16 mouse cellular contexts compared by ENCODE assay signal in the genomic region with DNA sequence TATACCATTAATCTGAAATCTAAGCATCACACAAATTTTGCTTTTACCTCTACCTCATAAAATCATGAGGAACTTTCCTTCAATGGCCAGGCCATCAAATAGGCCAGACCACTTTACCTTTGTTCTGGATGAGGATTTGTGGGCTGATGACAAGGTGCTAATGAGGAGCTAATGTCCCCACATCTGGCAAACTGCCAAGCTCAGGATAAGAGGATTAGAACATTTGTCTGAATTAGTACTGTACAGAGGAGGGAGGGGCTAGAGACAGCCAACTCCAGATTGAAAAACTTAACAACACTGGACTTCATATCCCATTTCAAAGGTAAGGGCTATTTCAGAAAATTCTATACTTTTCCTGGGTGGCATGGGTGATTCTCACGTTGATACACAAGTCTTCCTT.
A peak's percentile ranks its signal among the peaks of the same experiment; 100 is the strongest.
DNase-seq lines count a peak whose midpoint lies in the region; ATAC-seq and TF ChIP-seq lines count a peak whose summit lies in the region.
"Had no signal": no experiment of that assay in that cellular context is flagged by ENCODE, and none has a peak within 500 bp of the region (broad histone marks: within the 10 kb centered on the region; RNA-seq: fewer than 3 reads in every experiment).

No protein-coding gene starts in this region.

- no peaks in the 10 kb centered on the region for H3K27me3 ChIP-seq in forebrain, embryonic 11.5 days (ENCODE audit: control insufficient read depth, insufficient read depth, low read length)
- no peaks in the 10 kb centered on the region for H3K27me3 ChIP-seq in forebrain, postnatal 0 days (ENCODE audit: insufficient read depth, low read length)
- no peaks in the 10 kb centered on the region for H3K27me3 ChIP-seq in midbrain, embryonic 14.5 days (ENCODE audit: control insufficient read depth, insufficient read depth, low read length)
- H3K27me3 ChIP-seq in midbrain, embryonic 16.5 days (ENCODE audit: control insufficient read depth, insufficient read depth, low read depth, low read length), result no peaks in the 10 kb centered on the region
- H3K27me3 ChIP-seq: liver, embryonic 13.5 days had no signal

- no peak overlapping the region for H3K4me2 ChIP-seq in forebrain, embryonic 11.5 days (ENCODE audit: low read depth, low read length, severe bottlenecking)
- H3K4me2 ChIP-seq in forebrain, postnatal 0 days (ENCODE audit: low read depth), result no peak overlapping the region
- H3K4me2 ChIP-seq in midbrain, embryonic 14.5 days (ENCODE audit: low read length), result no peak overlapping the region
- no peak overlapping the region for H3K4me2 ChIP-seq in midbrain, embryonic 16.5 days (ENCODE audit: low read length)
- H3K4me2 ChIP-seq: liver, embryonic 13.5 days had no signal

- intact Hi-C loops in left cerebral cortex, postnatal 25 days (cut with DNase I), result no loop called here

- H3K9me3 ChIP-seq in forebrain, embryonic 11.5 days (ENCODE audit: control insufficient read depth, low read length), result no peaks in the 10 kb centered on the region
- no peaks in the 10 kb centered on the region for H3K9me3 ChIP-seq in forebrain, postnatal 0 days (ENCODE audit: low read length)
- no peaks in the 10 kb centered on the region for H3K9me3 ChIP-seq in midbrain, embryonic 14.5 days (ENCODE audit: control insufficient read depth, low read length)
- H3K9me3 ChIP-seq in midbrain, embryonic 16.5 days (replicated peaks; ENCODE audit: control insufficient read depth, low read length, poor library complexity, severe bottlenecking), result no peaks in the 10 kb centered on the region
- H3K9me3 ChIP-seq: liver, embryonic 13.5 days had no signal

- no peaks in the 10 kb centered on the region for H3K36me3 ChIP-seq in forebrain, embryonic 11.5 days (ENCODE audit: control insufficient read depth, insufficient read depth, low read length)
- no peaks in the 10 kb centered on the region for H3K36me3 ChIP-seq in forebrain, postnatal 0 days (ENCODE audit: insufficient read depth)
- H3K36me3 ChIP-seq in midbrain, embryonic 14.5 days (ENCODE audit: control insufficient read depth, insufficient read depth, low read length), result no peaks in the 10 kb centered on the region
- no peaks in the 10 kb centered on the region for H3K36me3 ChIP-seq in midbrain, embryonic 16.5 days (ENCODE audit: control insufficient read depth, insufficient read depth, low read length)
- H3K36me3 ChIP-seq: liver, embryonic 13.5 days had no signal

- H3K9ac ChIP-seq in forebrain, embryonic 11.5 days (ENCODE audit: low read length), result no peak overlapping the region
- no peak overlapping the region for H3K9ac ChIP-seq in forebrain, postnatal 0 days
- H3K9ac ChIP-seq in midbrain, embryonic 14.5 days (replicated peaks; ENCODE audit: low read length), result no peak overlapping the region
- H3K9ac ChIP-seq in midbrain, embryonic 16.5 days (ENCODE audit: low read depth, low read length), result no peak overlapping the region
- H3K9ac ChIP-seq: liver, embryonic 13.5 days had no signal

- peaks cover 5% of the 10 kb centered on the region; the same call in 1 of the 2 replicates for H3K4me1 ChIP-seq in forebrain, embryonic 11.5 days (replicated peaks; ENCODE audit: control insufficient read depth, insufficient read depth, low read length)
- H3K4me1 ChIP-seq in forebrain, postnatal 0 days (ENCODE audit: insufficient read depth), result peaks cover 6% of the 10 kb centered on the region
- peaks cover 6% of the 10 kb centered on the region for H3K4me1 ChIP-seq in midbrain, embryonic 14.5 days (ENCODE audit: control insufficient read depth, insufficient read depth, low read length)
- H3K4me1 ChIP-seq in midbrain, embryonic 16.5 days (ENCODE audit: control insufficient read depth, insufficient read depth, low read length), result peaks cover 3% of the 10 kb centered on the region
- H3K4me1 ChIP-seq: liver, embryonic 13.5 days had no signal

- no peak for TF ChIP-seq CTCF in forebrain, postnatal 0 days (IDR thresholded peaks at IDR 0.05; ENCODE audit: low read depth)

- peak; percentile 71 for ATAC-seq in forebrain, embryonic 11.5 days (replicated peaks; ENCODE audit: low FRiP score)
- ATAC-seq in forebrain, postnatal 0 days, result no peak
- no peak for ATAC-seq in midbrain, embryonic 14.5 days (ENCODE audit: low FRiP score, low TSS enrichment)
- no peak for ATAC-seq in midbrain, embryonic 16.5 days

- peak; percentile 60 for DNase-seq in forebrain, embryonic 11.5 days (ENCODE audit: low spot score)
- DNase-seq in forebrain, postnatal 0 days, result no peak
- peak; percentile 67 for DNase-seq in midbrain, embryonic 14.5 days
- peak; percentile 64 for DNase-seq in forelimb bud, embryonic 11.5 days (ENCODE audit: low read depth, low spot score)
- DNase-seq in retina, embryonic 14.5 days (ENCODE audit: low spot score), result peak; percentile 32
- DNase-seq in cerebellum, postnatal 36 days, result no peak
- no peak for DNase-seq in left cerebral cortex, postnatal 25 days (ENCODE audit: low spot score in 2 of 2)
- DNase-seq: cerebellum, adult 8-10 months; heart, adult 11 months; layer of hippocampus, postnatal 36 days; left cerebral cortex, postnatal 4 days; liver, embryonic 13.5 days; lung, postnatal 14 days; right cerebral cortex, postnatal 25 days; thymus, postnatal 4 days had no signal

- no peak overlapping the region for H3K4me3 ChIP-seq in forebrain, embryonic 11.5 days (ENCODE audit: low read depth, low read length)
- no peak overlapping the region for H3K4me3 ChIP-seq in forebrain, postnatal 0 days (ENCODE audit: low read depth, low read length)
- no peak overlapping the region for H3K4me3 ChIP-seq in midbrain, embryonic 14.5 days (replicated peaks; ENCODE audit: low read depth, low read length)
- H3K4me3 ChIP-seq in midbrain, embryonic 16.5 days (ENCODE audit: low read depth, low read length), result no peak overlapping the region
- H3K4me3 ChIP-seq: liver, embryonic 13.5 days had no signal

- no peak overlapping the region for H3K27ac ChIP-seq in forebrain, embryonic 11.5 days (ENCODE audit: low read depth, low read length)
- no peak overlapping the region for H3K27ac ChIP-seq in forebrain, postnatal 0 days (ENCODE audit: low read depth, low read length)
- no peak overlapping the region for H3K27ac ChIP-seq in midbrain, embryonic 14.5 days (replicated peaks; ENCODE audit: low read depth, low read length)
- no peak overlapping the region for H3K27ac ChIP-seq in midbrain, embryonic 16.5 days (ENCODE audit: low read length)
- H3K27ac ChIP-seq: liver, embryonic 13.5 days had no signal

- WGBS in forebrain, embryonic 11.5 days, result 62% methylated on average over 1 of the region's 1 CpGs
- 19% methylated on average over 1 of the region's 1 CpGs for WGBS in forebrain, postnatal 0 days
- 60% methylated on average over 1 of the region's 1 CpGs for WGBS in midbrain, embryonic 14.5 days
- 53% methylated on average over 1 of the region's 1 CpGs for WGBS in midbrain, embryonic 16.5 days

Comparison
In these comparisons a context has a peak if more than half of its experiments do, and no peak if none do; other contexts are left out.
1. DNase-seq: peak in forebrain, embryonic 11.5 days (single experiment), midbrain, embryonic 14.5 days (single experiment), forelimb bud, embryonic 11.5 days (single experiment) and retina, embryonic 14.5 days (single experiment); none in forebrain, postnatal 0 days (single experiment), cerebellum, postnatal 36 days (0 of 2) and left cerebral cortex, postnatal 25 days (0 of 2).